Mouse (Mus musculus) midbrain, embryonic 10.5 days (tissue): ENCODE measurements at regions not wholly inside any gene's neighbourhood (a gene's known extent, or its start where the extent isn't known, plus 50 kb on each side); places are given as distances from the start of the nearest gene placed in this dataset.
A peak's percentile ranks its signal among the peaks of the same experiment; 100 is the strongest.

ENCODE experiments used
- DNase-seq: peaks from one replicate; pipeline ENCODE4 v3.0.0-alpha.2; 2017; ENCODE audit warnings: low spot score
- H3K27ac ChIP-seq: fragments of 300-500 bp; sonication (generic); replicated peaks from 2 replicates; pipeline ENCODE4 v1.5.1; 2016; ENCODE audit warnings: mild to moderate bottlenecking
- H3K27me3 ChIP-seq: fragments of 300-500 bp; sonication (generic); 2 replicates; pipeline ENCODE4 v1.6.1; 2016; ENCODE audit warnings: low read depth, mild to moderate bottlenecking; ENCODE audit not compliant: poor library complexity, severe bottlenecking
- H3K36me3 ChIP-seq: fragments of 300-500 bp; sonication (generic); 2 replicates; pipeline ENCODE4 v1.6.1; 2016; ENCODE audit warnings: mild to moderate bottlenecking, moderate library complexity
- H3K4me1 ChIP-seq: fragments of 300-500 bp; sonication (generic); 2 replicates; pipeline ENCODE4 v1.6.1; 2016
- H3K4me3 ChIP-seq: fragments of 300-500 bp; sonication (generic); 2 replicates; pipeline ENCODE4 v1.5.1; 2016; ENCODE audit warnings: mild to moderate bottlenecking, moderate library complexity
- H3K9me3 ChIP-seq: fragments of 300-500 bp; sonication (generic); replicated peaks from 2 replicates; pipeline ENCODE4 v1.6.1; 2016; ENCODE audit warnings: mild to moderate bottlenecking
- WGBS: fragments of 180-500 bp; shearing (Covaris S2); methylation state at CpG from one replicate; pipeline ENCODE4 v1.1.7; 2016; 5-methylcytosine and 5-hydroxymethylcytosine counted together

DNA sequence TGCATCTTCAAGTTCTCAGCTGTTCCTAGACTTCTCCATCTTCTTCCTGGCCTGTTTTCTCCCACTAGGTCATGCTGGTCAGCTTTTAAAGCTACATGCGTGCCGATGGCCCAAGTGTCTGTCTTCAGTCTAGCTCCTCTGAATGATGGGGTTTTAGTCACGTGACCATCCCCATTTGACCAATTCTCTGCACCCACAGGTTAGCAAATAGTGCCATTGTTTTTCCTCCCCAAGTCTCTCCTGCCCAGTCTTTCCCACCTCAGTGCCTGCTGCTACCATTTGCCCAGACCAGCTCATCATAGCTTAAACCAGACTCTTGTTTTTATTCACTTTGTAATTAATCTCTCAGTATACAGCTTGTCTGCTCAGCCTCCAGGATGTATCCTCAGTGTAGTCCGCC, 62.3 kb downstream of the Zfp706 start:
- H3K36me3 ChIP-seq: no peaks in the 10 kb centered on the region
- peak overlapping the region; percentile 60; the same call in 1 of the 2 replicates for H3K27ac ChIP-seq
- peaks cover 10% of the 10 kb centered on the region; the same call in 1 of the 2 replicates for H3K27me3 ChIP-seq
- WGBS: 83% methylated on average over 4 of the region's 4 CpGs
- no peak overlapping the region for H3K4me3 ChIP-seq
- H3K4me1 ChIP-seq: peaks cover 25% of the 10 kb centered on the region
- H3K9me3 ChIP-seq: no peaks in the 10 kb centered on the region
- DNase-seq: no peak

DNA sequence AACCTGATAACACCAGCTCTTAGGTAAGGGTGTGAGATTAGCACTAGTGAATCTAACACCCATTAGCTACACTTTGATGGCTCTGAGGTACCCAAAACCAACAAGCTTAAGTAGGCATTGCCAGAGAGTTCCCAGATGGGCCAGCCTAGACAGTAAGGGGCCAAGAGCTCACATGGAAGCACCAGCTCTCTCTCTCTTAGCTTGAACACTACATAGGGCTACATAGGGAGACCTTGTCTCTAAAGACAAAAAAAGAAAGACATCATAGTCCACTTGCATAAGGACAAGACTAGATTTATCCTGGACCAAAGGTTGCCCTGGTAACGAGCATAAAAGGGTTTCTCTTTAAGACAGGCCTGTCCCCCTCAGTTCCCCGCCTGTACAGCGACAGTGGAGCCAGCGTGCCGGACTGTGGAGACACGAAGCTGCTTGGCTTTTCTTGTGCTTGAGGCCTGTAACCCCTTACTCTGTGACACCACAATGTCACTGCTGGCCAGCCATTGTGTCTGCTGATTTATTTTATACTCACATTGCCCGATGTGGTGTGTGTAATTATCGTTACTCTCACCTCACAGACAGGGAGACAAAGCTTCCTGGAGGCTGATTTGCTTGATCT, 62.9 kb downstream of the Zfp706 start:
- Histone ChIP-seq H3K4me1 (peaks cover 25% of the 10 kb centered on the region), H3K36me3 (no peaks in the 10 kb centered on the region), H3K4me3 (no peak overlapping the region), H3K27ac (peak overlapping the region; percentile 60; the same call in 1 of the 2 replicates), H3K27me3 (peaks cover 10% of the 10 kb centered on the region; the same call in 1 of the 2 replicates), H3K9me3 (no peaks in the 10 kb centered on the region)
- peak; percentile 36 for DNase-seq
- WGBS: 42% methylated on average over 8 of the region's 8 CpGs

DNA sequence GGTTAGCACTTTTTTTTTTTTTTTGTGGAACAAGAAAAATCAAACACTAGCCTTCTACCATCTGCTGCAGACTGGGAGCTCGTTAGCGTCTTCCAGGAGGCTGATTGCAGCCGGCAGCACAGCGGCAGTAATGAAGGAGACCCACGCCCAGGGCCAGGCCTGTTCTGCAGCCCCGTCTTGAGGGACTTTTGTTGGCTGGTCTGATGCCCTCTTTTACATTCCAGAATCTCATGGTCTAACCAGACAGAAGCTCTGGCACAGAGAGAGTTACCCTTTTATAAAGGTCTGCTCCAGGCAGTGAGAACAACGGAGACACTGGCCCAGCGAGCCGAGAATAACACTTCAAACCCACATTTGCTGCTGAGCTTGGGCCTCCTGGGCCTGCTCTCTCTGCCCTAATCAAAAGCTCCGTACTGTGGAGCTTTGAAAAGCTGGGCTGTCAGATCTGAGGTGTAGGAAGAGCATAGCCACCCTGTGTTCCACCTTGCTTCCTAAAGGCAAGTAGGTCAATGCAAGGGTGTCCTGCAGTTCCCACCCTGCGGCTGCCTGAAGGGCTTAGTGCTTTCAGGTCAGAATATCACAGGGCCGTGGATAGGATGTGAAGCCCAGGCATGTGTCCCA, 64.0 kb downstream of the Zfp706 start:
- Histone ChIP-seq H3K27me3 (peaks cover 10% of the 10 kb centered on the region; the same call in 1 of the 2 replicates), H3K4me1 (peaks cover 33% of the 10 kb centered on the region), H3K36me3 (no peaks in the 10 kb centered on the region), H3K27ac (peak overlapping the region; percentile 60), H3K4me3 (no peak overlapping the region), H3K9me3 (no peaks in the 10 kb centered on the region)
- DNase-seq: no peak
- WGBS: 71% methylated on average over 12 of the region's 12 CpGs

DNA sequence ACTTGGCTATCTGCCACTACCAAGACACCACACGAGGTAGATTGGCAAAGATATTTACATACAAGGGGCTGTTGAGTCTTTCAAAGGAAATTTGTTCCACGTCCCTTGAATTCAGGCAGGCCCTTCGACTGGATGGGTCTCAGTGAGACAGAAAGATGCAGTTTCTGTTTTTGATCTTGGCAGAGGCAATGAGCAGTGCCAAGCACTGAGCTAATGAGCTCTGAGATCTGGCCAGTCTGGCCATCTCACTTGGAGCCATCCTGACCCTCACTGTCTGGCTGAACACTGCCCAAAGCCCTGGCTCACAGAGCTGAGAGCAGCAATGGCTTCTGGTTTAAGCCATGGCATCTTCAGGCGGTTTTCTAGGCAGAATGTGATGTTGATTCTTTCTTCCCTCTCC, 65.3 kb downstream of the Zfp706 start:
- Histone ChIP-seq H3K36me3 (no peaks in the 10 kb centered on the region), H3K27me3 (peaks cover 10% of the 10 kb centered on the region; the same call in 1 of the 2 replicates), H3K9me3 (no peaks in the 10 kb centered on the region), H3K27ac (no peak overlapping the region), H3K4me1 (peaks cover 44% of the 10 kb centered on the region), H3K4me3 (no peak overlapping the region)
- no peak for DNase-seq
- WGBS: 86% methylated on average over 4 of the region's 4 CpGs

DNA sequence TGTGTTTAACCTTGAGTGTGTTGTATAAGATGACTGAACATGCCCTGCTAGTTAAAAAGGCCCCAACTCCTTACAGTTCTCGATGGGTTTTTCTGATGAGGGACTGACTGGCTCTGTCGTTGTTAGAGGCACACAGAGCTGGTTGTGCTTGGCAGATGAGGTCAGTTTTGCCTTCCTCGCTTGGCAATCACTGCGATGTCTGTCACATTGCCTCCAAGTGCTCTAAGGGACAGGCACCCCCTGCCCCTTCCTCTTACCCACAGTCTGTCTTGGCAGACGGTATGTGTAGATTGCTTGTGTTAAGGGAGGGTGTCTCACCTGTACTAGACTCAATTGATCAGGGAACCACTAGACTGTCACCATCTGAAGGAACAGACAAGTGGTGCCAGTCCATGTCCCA, 65.8 kb downstream of the Zfp706 start:
- Histone ChIP-seq H3K27ac (no peak overlapping the region), H3K4me1 (peaks cover 44% of the 10 kb centered on the region), H3K36me3 (no peaks in the 10 kb centered on the region), H3K9me3 (no peaks in the 10 kb centered on the region), H3K4me3 (no peak overlapping the region), H3K27me3 (peaks cover 10% of the 10 kb centered on the region; the same call in 1 of the 2 replicates)
- no peak for DNase-seq
- WGBS: 88% methylated on average over 5 of the region's 5 CpGs

DNA sequence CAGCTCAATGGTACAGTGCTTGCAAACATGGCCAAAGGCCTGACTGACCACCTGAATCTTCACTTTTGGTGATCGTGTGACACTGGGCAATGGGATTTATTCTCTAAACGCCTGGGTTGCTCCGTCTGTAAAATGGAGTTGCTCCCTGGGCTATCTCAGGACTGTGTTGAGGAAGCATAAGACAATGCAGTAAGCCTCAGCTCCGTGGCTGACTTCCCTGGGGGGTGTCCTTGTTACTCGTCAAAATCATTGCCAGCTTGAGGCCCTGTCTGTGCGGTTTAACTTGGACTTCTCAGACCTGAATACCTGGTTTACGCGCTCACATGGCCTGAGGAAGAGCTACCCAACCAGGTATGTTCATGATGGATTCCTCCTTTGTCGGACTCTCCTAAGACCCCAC, 68.0 kb downstream of the Zfp706 start:
- H3K9me3 ChIP-seq: no peaks in the 10 kb centered on the region
- H3K4me1 ChIP-seq: peaks cover 32% of the 10 kb centered on the region
- H3K4me3 ChIP-seq: no peak overlapping the region; the same call in 1 of the 2 replicates
- H3K36me3 ChIP-seq: no peaks in the 10 kb centered on the region
- H3K27ac ChIP-seq: no peak overlapping the region; the same call in 1 of the 2 replicates
- WGBS: 86% methylated on average over 9 of the region's 9 CpGs
- DNase-seq: no peak
- peaks cover 10% of the 10 kb centered on the region; the same call in 1 of the 2 replicates for H3K27me3 ChIP-seq

DNA sequence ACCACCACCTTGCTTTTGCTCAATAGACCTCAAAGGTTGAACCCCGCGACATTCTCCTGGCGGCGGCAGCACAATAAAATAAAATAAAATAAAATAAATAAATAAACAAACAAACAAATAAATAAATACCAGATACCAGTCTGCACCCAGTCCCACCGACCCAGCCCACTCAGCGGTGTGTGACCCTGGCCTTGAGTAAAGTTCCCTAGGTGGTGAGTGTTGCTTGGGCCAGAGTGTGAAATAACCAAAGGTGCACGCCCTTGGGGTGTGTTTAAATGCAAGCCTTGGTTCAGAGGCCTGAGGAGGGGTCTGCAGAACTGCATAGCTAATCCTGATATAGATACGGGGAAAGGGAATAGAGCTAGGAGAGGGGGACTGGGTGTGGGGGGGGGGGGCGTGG, 68.4 kb downstream of the Zfp706 start:
- no peak for DNase-seq
- Histone ChIP-seq H3K27me3 (peaks cover 10% of the 10 kb centered on the region; the same call in 1 of the 2 replicates), H3K4me1 (peaks cover 28% of the 10 kb centered on the region), H3K9me3 (no peaks in the 10 kb centered on the region), H3K36me3 (no peaks in the 10 kb centered on the region), H3K4me3 (peak overlapping the region; percentile 72), H3K27ac (peak overlapping the region; percentile 94)
- 34% methylated on average over 9 of the region's 9 CpGs for WGBS

DNA sequence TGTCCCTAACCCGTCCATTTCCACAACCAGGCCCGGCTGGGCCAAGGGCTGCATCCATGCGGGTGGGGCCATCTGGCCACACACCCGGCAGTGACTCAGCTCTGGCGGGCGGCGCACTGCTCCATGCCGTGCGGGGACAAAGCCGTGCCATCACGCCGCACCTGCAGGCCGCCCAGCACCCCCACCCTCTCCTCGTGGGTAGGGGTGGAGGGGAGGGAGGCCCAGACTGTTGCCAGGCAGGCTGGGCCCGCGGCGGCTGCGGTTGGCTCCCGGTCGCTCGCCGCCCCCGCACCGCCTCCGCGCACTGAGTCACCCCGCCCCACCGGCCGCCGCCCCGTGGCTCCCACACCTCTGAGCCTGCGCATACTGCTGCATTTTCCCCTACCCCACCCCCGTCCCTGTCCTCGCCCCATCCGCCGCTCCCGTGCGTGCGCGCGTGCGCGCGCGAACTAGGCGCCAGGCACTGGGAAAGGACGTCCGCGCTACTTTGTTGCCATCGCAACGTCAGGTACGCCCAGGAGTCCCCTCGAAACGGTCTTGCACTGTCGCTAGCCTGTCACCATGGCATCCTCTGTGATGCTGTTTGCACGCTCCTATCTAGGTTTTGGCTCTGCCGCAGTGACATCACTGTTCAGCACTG, 68.9 kb downstream of the Zfp706 start:
- Histone ChIP-seq H3K9me3 (no peaks in the 10 kb centered on the region), H3K4me3 (peak overlapping the region; percentile 72), H3K27ac (peak overlapping the region; percentile 94), H3K4me1 (peaks cover 22% of the 10 kb centered on the region), H3K36me3 (no peaks in the 10 kb centered on the region), H3K27me3 (peaks cover 10% of the 10 kb centered on the region; the same call in 1 of the 2 replicates)
- peak; percentile 89 for DNase-seq
- WGBS: under 1% methylated on average over 53 of the region's 57 CpGs

DNA sequence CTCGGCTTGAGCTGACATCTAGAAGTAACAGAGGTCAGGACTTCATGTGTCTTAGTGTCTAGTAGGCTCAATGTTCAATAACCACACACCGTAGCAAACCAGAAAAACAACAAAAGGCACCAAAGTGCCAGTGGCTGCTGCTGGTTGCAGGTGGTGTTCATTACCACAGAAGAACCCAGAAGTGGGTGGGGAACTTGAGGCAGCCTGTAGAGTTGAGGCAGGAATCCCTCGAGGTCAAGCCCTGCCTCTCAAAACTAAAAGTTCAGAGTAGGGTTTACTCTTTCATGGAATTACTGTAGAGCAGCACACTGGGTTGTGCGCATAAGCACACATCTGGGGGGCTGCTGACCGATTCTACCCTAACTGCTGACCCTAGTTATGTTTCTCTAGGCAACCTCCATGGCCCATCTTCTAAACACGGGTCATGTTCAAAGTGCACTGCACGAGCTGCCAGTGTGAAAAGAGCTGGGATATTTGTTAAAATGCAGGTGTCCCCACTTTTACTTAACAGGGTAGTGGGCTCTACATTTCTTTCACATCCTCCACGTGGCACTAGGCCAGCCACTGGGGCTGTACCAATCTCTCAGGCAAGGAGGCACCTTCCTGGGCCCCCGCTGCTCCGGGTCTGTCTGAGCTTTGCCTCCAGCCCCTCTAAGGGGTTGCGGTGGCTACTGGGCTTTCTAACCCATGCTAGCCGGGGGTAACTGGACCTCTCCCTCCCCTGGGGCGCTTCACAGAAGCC, 69.6 kb downstream of the Zfp706 start:
- peak overlapping the region; percentile 94 for H3K27ac ChIP-seq
- H3K36me3 ChIP-seq: no peaks in the 10 kb centered on the region
- H3K9me3 ChIP-seq: no peaks in the 10 kb centered on the region
- H3K4me3 ChIP-seq: peak overlapping the region; percentile 72
- 24% methylated on average over 13 of the region's 13 CpGs for WGBS
- H3K27me3 ChIP-seq: peaks cover 10% of the 10 kb centered on the region; the same call in 1 of the 2 replicates
- H3K4me1 ChIP-seq: peaks cover 19% of the 10 kb centered on the region
- no peak for DNase-seq

DNA sequence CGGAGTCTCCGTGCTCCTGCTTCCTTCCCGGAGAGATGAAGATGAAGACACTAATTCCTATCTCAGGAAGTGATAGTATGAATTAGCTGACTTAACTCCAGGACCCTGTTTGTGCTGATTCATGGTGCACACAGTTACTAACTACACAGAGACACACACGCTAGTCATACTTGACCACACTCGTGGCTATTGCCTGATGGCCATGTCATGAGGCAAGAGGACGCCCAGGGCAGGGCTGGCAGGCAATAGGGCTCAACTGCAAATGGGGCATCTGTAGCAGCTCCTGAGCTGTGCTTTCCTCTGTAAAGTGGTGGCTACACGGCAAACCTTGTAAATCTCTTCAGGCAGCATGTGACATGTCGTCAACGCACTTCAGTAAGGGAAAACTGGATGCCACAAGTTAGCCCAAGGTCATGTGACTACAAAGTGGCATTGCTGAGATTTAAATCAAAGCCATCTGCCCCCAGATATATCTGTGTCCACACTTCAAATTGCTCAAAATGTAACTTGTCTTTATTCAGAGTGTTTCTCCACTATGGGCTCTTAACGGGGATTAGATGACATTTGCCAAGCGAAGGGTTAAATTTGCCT, 70.4 kb downstream of the Zfp706 start:
- Histone ChIP-seq H3K4me1 (peaks cover 19% of the 10 kb centered on the region), H3K36me3 (no peaks in the 10 kb centered on the region), H3K9me3 (no peaks in the 10 kb centered on the region), H3K27me3 (0 out of 2 replicates have a peak, but pooled peaks cover 6% of the 10 kb centered on the region), H3K4me3 (no peak overlapping the region), H3K27ac (no peak overlapping the region)
- no peak for DNase-seq
- WGBS: 84% methylated on average over 11 of the region's 11 CpGs

DNA sequence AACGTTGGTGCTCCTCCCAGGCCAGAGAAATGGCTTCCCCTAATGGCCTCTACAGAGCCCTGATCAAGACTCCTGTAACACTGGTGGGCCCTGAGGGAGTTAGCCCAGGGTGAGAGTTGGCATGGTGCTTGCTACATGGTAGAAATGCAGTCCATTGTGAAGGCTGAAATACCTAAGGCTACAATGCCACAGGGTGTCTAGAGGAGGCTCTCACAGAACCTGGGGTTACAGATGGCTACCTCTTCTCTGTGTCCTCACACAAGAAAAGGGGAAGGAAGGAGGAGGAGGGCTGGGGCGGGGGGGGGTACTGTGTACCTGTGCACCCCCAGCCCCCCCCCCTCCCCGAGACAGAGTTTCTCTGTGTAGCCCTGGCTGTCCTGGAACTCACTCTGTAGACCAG, 72.8 kb downstream of the Zfp706 start:
- Histone ChIP-seq H3K9me3 (no peaks in the 10 kb centered on the region), H3K27ac (0 out of 2 replicates have a peak overlapping the region, but pooled peaks have one; percentile 23), H3K4me1 (peaks cover 19% of the 10 kb centered on the region), H3K27me3 (no peaks in the 10 kb centered on the region), H3K4me3 (no peak overlapping the region), H3K36me3 (no peaks in the 10 kb centered on the region)
- DNase-seq: no peak
- 81% methylated on average over 2 of the region's 3 CpGs for WGBS

DNA sequence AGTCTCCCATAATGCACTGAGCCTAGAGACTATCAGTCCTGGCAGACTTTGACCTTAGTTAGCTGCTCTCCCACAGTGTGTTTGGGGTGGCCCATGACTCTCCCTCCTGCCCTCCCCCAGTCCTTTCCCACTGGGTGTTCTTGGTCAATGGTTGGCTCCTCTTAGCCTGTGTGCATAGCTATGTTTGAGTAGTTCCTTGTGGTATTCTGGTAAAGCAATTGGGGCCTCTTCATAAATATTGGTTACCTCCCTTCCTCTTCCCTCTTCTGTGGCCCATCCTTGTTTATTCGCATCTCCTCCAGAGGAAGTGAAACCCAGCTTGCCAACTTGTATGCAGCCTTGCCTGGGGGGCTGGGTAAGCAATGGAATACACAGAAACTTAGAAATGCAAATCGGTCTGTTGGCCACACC, 74.0 kb downstream of the Zfp706 start:
- Histone ChIP-seq H3K4me3 (no peak overlapping the region), H3K27me3 (no peaks in the 10 kb centered on the region), H3K27ac (no peak overlapping the region), H3K4me1 (peaks cover 11% of the 10 kb centered on the region), H3K9me3 (no peaks in the 10 kb centered on the region), H3K36me3 (no peaks in the 10 kb centered on the region)
- no peak for DNase-seq
- 90% methylated on average over 2 of the region's 2 CpGs for WGBS
